Mouse (Mus musculus): ENCODE data around the gene Esam.

The Esam gene

DNA sequence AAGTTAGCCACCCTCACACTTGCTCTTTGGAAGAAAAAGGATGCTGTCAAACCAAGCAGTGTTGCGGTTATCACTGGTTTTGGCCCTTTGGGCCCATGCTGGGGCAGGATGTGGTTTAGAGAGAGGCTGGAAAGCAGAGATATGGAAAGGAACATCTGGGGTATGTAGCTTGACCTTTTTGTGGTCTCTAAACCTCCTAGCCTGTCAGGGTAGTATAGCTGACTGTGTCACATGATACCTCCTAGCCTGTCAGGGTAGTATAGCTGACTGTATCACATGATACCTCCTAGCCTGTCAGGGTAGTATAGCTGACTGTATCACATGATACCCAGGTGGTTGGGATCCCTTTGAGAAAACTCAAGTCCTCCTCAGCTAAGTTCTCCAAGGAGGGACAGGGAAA, 26.4 kb downstream of the Esam start:
- no peak for DNase-seq (ENCODE audit: low read depth in 1 of 2, low spot score in 2 of 2)

DNA sequence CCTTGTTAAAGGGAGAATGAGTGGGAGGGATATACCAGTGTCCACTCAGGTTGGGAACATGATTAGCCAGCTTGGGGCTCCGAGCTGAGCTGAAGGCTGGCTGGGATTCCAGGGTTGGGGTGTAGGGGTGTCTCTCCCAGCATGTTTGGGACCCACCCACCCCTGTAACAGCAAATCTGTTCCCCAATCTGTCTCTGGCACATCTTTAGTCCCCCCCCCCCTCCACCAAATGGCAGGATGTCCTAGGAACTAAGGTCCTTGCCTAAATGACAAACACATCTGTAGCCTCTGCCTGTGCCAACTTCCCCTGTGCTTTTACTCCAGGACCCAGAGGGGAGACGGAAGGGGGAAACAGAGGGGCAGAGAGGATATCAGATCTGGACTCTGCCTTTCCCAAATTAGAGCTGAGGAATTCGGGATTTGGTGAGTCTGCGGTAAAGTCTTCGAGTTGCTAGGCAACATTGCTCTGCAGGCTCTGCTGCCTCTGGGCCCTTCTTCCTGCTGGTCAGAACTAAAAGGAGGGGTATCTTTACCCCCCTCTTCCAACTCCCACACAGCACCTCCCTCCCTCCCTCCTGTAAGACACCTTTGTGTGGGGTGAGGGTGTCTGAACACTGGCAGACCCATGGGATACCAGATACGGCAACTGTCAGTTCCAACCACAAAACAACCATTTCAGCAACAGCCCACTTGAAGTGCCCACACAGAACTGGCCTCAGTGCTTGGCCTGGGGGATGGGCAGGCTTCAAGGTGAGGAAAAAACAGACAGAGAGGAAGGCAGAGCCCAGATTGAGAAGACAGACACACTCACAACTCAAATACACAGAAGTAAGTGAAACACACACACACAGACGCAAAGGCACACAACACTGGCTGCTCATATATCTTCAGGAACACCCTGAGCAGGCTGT, 27.2 kb downstream of the Esam start, which contains the start of gene Siae:
Gene Siae, plus strand, starts transcription at position 861 of the 911 bp plus-strand sequence.
- DNase-seq (ENCODE audit: low read depth in 1 of 2, low spot score in 2 of 2), result no peak

DNA sequence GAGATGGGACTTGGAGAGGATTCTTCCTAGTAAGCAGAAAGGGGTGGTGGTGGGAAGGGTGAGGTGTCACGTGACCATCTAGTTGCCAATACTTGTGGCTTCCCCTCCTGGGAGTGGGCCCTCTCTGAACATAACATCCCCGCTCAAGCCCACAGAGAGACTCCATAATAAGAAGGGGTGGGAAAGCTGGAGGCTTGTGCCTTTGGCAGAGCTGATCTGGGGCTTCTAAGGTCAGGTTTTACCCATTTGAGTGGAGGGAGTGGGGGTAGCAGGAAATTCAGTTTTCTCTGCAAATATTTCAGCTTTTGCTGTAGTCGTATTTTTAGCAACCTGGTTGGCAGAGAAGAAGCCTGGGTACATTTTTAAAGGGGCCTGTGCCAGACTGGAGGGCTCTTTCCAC, 28.5 kb downstream of the Esam start:
- no peak for DNase-seq (ENCODE audit: low read depth in 1 of 2, low spot score in 2 of 2)

DNA sequence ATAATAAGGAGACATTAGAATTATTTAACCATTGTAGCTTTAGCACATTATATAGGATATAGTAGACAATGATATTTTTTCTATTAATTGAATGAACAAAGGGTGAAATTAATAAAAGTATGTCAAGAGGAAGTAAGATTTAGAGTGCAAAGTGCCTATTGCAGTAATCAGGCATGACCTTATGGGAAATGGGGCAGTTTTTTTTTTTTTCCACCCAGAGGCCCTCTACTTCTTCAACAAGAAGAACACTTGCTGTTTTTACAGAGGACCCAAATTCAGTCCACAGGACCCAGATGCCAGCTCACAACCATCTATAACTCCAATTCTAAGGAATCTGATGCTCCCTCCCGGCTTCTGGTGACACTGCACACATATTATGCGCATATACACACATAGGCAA, 32.7 kb downstream of the Esam start:
- no peak for DNase-seq (ENCODE audit: low read depth in 1 of 2, low spot score in 2 of 2)

DNA sequence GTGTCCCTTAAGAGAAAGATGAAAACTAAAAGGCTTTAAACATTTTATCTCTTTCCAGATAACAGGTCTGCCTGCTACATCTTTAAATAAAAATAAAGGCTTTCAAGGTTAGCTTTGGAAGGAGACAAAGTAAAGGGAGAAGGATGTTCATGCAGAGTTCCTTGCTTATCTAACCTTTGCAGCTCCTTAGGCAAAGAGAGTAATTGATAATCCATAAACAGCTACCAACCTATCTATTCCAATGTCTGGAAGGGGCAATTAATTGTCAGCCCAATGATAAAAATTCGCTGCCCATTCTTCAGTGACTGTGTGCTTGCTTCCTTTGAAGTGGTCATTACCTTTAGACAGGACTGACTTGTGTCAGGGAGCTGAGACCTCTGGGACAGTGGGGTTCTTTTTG, 35.9 kb downstream of the Esam start:
- no peak for DNase-seq (ENCODE audit: low read depth in 1 of 2, low spot score in 2 of 2)

DNA sequence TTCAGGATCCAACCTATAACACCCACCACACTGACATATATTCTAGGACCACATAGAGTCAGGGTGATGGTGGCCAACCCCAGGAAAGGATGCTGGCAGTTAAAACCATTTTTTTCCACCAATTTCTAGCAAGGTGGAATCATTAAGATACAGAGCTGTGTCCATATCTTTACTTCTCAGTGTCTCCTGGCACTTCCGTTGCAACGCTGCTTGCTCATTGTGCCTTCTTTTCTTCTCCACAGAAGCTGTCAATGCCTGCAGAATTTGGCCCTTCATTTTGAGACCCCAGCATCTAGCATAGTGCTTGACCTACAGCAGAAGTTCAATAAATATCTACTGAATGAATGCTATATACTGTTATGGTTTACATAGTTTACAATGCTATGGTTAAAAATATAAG, 39.1 kb downstream of the Esam start:
- no peak for DNase-seq (ENCODE audit: low read depth in 1 of 2, low spot score in 2 of 2)

DNA sequence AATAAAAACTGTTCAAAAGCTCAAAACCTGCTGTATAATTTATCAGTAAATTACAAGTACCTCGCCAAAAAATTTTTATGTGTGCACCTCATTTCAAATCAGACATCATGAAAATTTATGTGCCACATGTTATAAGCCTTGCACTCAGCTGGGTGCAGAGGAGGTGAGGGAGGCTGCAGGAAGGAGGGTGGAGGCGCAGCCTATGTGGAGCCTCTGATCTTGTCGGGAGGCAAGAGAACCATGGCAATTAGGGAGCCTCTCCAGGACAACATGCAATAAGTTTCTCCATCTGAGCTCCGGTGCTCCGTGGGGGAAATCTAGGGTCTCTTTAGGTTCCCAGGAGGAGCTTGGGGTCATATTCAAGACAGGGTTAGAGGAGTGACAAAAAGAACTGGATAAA, 39.6 kb downstream of the Esam start:
- DNase-seq (ENCODE audit: low read depth in 1 of 2, low spot score in 2 of 2), result no peak

DNA sequence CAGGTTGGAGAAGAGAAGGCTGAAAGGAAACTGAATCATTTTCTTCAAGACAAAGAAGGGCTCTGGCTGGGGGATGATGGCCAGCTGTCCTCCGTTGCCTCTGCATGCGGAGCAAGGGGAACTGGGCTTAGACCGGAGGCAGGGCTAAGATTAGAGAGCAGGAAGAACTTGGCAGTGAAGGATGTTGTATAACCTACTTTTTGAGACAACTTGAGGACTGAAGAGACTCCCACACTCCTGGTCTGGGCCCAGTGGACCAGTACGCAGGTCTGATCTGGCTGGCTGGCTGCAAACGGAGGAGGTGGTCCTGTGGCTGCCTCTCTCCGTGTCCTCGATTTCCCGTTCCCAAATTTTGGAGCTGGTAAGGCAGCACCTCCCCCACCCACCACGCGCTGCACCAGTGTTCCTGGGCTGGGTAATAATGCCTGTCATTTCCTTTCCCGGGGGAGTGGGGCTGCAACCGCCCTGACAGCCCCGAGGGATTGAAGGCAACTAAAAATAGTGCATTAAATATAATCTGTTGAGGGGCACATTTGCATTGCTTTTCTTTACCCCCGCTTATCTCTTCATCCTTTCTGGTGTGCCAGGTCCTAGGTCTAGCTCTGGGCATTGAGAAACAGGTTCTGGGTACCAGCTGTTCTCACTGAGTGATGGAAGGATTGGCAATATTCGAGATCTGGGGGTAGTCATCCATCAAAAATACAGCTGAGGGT, 40.2 kb downstream of the Esam start:
- no peak for DNase-seq (ENCODE audit: low read depth in 1 of 2, low spot score in 2 of 2)

DNA sequence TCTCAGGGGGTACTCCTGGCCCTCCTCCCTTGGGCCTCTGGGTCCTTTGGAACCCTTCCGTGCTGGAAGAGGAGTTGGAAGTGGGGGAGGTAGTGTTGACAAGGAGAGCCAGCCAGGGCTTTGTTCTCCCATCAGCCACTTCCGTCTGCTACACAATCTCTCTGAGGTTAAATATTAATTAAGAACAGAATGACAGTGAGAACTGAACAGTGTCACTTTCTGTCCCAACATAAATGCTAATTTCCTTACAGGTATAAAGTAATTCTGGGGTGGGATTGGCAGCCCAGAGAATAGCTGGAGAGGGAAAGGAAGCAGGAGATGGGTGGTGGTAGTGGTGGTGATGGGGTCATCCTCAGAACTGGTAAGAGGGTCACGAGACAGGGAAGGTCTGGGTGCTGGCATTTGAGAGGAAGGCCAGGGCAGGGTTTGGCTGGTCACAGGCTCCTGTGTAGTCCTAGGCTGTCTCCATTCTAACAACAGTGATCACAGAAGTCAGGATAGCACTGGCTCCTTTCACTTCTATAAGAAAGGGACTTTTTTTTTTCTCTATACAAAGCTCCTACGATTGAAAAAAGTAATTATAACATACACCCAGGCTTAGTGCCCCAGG, 40.8 kb downstream of the Esam start:
- no peak for DNase-seq (ENCODE audit: low read depth in 1 of 2, low spot score in 2 of 2)

DNA sequence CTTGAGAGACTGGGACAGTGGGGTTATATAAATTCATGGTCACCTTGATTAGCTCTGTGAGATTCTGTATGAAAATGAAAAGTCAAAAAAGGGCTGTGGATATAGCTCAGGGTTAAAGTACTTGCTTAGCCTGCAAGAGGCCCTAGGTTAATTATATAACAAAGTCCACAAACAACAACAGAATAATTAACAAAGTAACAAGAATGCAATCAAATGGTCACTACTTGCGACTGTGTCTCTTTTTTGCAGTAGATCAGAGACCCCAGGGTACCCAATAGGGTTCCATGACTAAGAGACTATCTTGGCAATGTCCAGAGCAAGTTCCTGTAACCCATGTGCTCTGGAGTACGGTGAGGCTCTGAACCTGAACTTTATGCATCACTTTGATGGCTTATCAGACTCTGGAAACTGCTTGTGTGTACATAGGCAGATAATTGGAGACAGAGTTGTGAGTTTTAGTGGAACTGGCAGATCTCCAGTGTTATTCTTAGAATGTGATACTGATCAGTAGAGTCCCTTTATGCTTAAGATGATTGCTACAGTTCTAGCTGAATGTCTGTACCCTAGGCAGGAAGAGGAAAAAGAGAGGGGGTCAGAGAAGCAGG, 41.5 kb downstream of the Esam start:
- DNase-seq (ENCODE audit: low read depth in 1 of 2, low spot score in 2 of 2), result no peak

DNA sequence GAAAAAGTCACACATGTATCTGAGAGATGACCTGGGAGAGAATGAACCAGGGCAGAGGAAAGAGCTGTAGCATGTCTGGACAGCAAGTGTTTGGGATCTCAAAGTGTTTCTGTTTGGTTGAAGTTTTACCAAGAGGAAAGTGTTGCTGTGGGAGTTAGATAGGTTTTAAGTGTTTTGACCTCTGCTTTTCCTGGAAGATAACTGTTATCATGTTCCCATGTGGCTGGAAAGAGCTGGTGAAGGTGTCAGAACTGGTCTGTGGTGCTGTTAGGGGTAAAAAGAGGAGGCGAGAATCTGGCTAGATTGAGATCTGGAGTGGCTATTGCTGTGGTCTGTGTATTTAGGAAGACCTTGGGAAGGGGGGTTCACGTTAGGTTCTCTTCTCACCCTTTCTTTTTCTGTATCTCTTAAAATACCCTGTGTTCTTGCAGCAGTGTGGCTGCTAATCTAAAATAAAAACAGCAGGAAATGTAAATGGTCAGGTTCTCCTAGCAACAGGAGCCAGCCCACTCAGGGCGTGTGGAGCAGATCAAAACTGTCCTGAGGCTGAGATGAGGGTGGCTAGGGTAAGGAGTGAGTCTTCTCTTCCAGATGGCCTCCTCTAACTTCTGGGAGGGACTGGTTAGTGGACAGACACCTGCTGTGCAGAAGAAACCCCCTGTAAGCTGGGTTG, 44.5 kb downstream of the Esam start:
- no peak for DNase-seq (ENCODE audit: low read depth in 1 of 2, low spot score in 2 of 2)

DNA sequence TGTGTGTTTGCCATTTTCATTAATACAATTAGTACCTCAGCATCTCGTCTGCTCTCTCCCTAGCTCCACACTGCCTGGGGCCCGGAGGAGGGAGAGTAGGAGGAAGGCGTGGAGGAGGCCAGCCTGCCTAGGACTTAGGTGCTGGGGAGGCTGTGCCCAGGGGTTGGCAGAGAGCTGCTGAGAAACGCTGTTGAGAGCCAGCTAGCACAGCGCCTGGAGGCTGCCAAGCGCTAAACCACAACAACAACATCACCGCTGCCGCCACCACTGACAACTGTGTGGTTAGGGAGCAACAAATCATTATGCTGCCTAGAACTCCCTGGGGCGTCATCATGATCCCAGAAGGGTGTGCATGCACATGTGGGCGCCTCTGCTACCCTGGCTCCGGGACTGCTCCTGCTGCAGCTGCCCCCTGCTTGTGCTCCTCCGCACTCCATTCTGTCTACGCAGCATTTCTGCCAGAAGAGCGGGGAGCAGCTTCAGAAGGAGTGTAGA, 48.6 kb downstream of the Esam start:
- DNase-seq (ENCODE audit: low read depth in 1 of 2, low spot score in 2 of 2), result no peak

DNA sequence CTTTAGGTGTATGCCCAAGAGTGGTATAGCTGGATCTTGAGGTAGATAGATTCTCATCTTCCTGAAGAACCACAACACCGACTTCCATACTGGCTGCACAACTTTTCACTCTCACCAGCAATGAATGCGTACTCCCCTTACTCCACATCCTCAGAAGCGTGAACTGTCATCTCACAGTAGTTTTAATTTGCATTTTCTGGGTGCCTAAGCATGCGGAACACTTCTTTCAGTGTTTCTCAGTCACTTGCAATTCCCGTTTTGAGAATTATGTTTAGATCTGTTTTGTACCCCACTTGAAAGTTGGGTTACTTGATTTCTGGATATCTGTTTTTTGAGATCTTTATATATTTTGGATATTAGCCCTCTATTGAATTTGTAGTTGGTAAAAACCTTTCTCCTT, 55.7 kb downstream of the Esam start:
- DNase-seq (ENCODE audit: low read depth in 1 of 2, low spot score in 2 of 2), result no peak

DNA sequence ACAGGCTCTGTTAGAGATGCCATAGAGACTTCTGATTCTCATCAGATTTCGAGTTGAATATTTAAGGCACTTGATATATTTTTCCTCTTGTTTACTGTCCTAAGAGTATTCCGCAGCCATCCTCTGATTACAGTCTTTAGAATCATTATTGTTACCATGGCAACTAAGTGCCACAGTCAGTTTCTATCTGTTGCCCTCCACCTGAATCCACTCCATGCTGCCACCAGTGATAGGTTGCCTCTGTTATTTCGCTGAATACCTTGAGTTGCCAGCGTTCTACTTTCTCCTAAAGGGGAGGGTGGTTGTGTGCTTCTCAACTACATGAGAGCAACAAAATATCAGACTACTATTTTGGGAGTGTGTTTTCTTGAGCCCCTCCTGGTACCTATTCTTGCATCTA, 58.8 kb downstream of the Esam start:
- DNase-seq (ENCODE audit: low read depth in 1 of 2, low spot score in 2 of 2), result no peak

Data from monocyte, adult 2 months (primary cell).